Mouse (Mus musculus): ENCODE results near the gene Scel. TPM values are rescaled to one million over a fixed set of nuclear protein-coding genes. Genes with fewer than 3 reads are reported as not detected.

Scel gene
- polyA plus RNA-seq, 1 experiment from 2014 or later = 0.19 TPM

DNA sequence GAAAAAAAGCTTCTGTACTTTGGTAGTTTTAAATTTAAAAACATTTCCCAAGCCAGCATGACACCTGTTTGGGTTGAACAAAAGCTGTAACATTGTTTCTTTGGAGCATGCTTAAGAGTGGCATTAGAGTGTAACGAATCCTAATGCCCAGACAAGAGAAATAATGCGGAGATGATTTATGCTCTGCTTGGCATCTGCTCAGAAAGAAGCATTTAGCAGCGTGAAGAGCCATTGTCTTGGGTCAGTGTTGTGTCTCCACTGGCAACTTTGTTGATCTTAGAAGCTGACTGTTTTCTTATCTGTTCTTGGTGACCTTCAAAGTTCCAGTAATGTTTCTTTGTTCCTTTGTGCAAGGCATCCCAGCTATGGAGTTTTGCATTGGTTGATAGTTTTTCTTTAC is 130.8 kb downstream of the Scel start:
- Histone ChIP-seq H3K27ac (replicated peaks in 1 of 2; ENCODE audit: control insufficient read depth in 1 of 2, insufficient read depth in 1 of 2, low read depth in 2 of 2, low read length in 2 of 2) (no peak overlapping the region), H3K4me2 (ENCODE audit: low read length) (no peak overlapping the region), H3K27me3 (ENCODE audit: control insufficient read depth, insufficient read depth, low read length) (peaks cover 4% of the 10 kb centered on the region; the same call in 1 of the 2 replicates), H3K9me3 (ENCODE audit: control insufficient read depth, low read length) (no peaks in the 10 kb centered on the region), H3K4me3 (ENCODE audit: control insufficient read depth in 1 of 2, insufficient read depth in 1 of 2, low read depth in 1 of 2, low read length in 2 of 2) (no peak overlapping the region), H3K9ac (ENCODE audit: low read length) (no peak overlapping the region), H3K36me3 (ENCODE audit: control insufficient read depth, insufficient read depth, low read length) (no peaks in the 10 kb centered on the region), H3K4me1 (ENCODE audit: control insufficient read depth in 2 of 2, insufficient read depth in 2 of 2, low read length in 2 of 2) (no peaks in the 10 kb centered on the region)
- WGBS = 70% methylated on average over 3 of the region's 3 CpGs
- no peak for ATAC-seq (ENCODE audit: insufficient number of reproducible peaks, insufficient read depth, low FRiP score, low read depth)

DNA sequence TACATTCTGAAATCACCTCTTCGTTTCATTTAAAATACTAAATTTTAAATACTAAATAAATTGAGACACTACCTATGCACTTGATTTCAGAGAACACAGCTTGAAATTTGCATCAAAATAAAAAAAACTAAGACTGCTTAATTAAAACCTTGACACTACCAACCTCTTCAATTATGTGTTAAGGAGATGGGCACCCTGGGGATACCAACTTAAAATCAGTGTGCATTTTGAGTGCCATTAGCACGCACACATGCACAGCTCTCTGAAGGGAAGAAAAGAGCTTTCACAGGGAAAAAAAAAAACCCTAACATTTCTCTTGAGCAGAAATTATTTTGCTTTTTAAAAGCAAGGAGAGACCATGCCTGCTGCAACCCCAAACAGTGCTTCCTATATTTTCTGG is 134.8 kb downstream of the Scel start:
- ATAC-seq (ENCODE audit: insufficient number of reproducible peaks, insufficient read depth, low FRiP score, low read depth) = no peak
- peaks cover 28% of the 10 kb centered on the region for H3K27me3 ChIP-seq (ENCODE audit: control insufficient read depth, insufficient read depth, low read length)
- 76% methylated on average over 2 of the region's 2 CpGs for WGBS

DNA sequence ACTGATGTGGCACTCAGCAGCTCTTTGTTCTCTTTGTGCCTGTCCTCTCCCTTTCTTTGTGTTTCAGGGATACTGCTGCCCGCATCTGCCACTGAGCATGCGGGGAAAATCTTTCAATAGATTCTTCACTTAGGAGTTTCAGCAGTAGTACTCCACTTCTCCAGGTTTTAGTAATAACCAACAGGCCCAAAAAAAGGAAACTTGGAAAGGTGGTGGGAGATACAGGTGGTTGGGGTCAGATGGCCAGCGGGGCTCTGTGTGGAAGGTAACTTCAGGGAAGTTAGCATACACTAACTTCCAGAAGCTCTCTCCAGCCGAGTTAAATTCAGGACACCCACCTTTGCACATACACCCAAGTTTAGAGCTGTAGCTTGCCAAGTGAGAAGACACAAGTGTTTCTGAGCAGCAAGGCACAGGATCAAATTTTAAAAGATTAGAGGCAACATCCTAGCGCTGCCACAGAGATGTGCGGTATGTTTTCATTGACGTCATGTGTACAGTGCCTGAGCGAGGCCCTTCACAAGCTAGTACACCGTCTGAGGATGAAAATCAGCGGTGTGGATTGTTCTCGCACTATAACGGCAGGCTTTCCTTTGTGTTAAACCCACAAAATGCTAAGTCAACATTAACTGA is 135.6 kb downstream of the Scel start:
- Histone ChIP-seq H3K36me3 (ENCODE audit: control insufficient read depth, insufficient read depth, low read length) (no peaks in the 10 kb centered on the region), H3K4me2 (ENCODE audit: low read length) (no peak overlapping the region), H3K27me3 (ENCODE audit: control insufficient read depth, insufficient read depth, low read length) (peaks cover 28% of the 10 kb centered on the region), H3K9me3 (ENCODE audit: control insufficient read depth, low read length) (no peaks in the 10 kb centered on the region), H3K9ac (ENCODE audit: low read length) (no peak overlapping the region), H3K4me1 (ENCODE audit: control insufficient read depth in 2 of 2, insufficient read depth in 2 of 2, low read length in 2 of 2) (peaks cover 0 to 2% of the 10 kb centered on the region in 2 experiments; a peak in 2 of 4 replicates), H3K27ac (replicated peaks in 1 of 2; ENCODE audit: control insufficient read depth in 1 of 2, insufficient read depth in 1 of 2, low read depth in 2 of 2, low read length in 2 of 2) (no peak overlapping the region), H3K4me3 (ENCODE audit: control insufficient read depth in 1 of 2, insufficient read depth in 1 of 2, low read depth in 1 of 2, low read length in 2 of 2) (no peak overlapping the region)
- 44% methylated on average over 12 of the region's 12 CpGs for WGBS
- ATAC-seq (ENCODE audit: insufficient number of reproducible peaks, insufficient read depth, low FRiP score, low read depth) = no peak

More for the DNA sequence above, 134.8 kb downstream of the Scel start:
- Histone ChIP-seq H3K27ac (replicated peaks in 1 of 2; ENCODE audit: control insufficient read depth in 1 of 2, insufficient read depth in 1 of 2, low read depth in 2 of 2, low read length in 2 of 2) (no peak overlapping the region), H3K9me3 (ENCODE audit: control insufficient read depth, low read length) (no peaks in the 10 kb centered on the region), H3K9ac (ENCODE audit: low read length) (no peak overlapping the region), H3K4me1 (ENCODE audit: control insufficient read depth in 2 of 2, insufficient read depth in 2 of 2, low read length in 2 of 2) (peaks cover 0 to 2% of the 10 kb centered on the region in 2 experiments; a peak in 2 of 4 replicates), H3K4me2 (ENCODE audit: low read length) (no peak overlapping the region), H3K36me3 (ENCODE audit: control insufficient read depth, insufficient read depth, low read length) (no peaks in the 10 kb centered on the region), H3K4me3 (ENCODE audit: control insufficient read depth in 1 of 2, insufficient read depth in 1 of 2, low read depth in 1 of 2, low read length in 2 of 2) (no peak overlapping the region)

DNA sequence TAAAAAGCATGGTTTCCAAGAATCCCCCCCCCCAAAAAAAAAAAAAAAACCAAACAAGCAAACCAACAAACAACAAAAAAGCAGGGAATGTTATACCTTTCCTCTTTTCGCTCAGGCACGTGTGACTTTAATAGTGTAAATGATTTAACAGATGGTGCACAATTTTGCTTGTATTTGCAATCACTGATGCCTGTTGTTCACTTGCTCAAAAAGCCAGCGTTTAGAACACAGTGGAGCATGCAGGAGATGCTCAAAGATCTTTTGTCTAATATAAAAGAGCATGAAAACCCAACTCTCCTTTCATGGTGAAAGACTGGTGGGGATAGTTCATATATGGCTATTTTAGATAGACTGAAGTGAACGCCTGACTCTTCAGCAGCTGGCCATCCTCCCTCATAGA is 136.2 kb downstream of the Scel start:
- Histone ChIP-seq H3K4me1 (ENCODE audit: control insufficient read depth in 2 of 2, insufficient read depth in 2 of 2, low read length in 2 of 2) (peaks cover 0 to 2% of the 10 kb centered on the region in 2 experiments; a peak in 2 of 4 replicates), H3K4me2 (ENCODE audit: low read length) (peak overlapping the region; percentile 99; the same call in 1 of the 2 replicates), H3K4me3 (ENCODE audit: control insufficient read depth in 1 of 2, insufficient read depth in 1 of 2, low read depth in 1 of 2, low read length in 2 of 2) (peak overlapping the region in 1 of 2 experiments; percentile 65; a peak in 1 of 4 replicates), H3K9me3 (ENCODE audit: control insufficient read depth, low read length) (no peaks in the 10 kb centered on the region), H3K9ac (ENCODE audit: low read length) (no peak overlapping the region), H3K36me3 (ENCODE audit: control insufficient read depth, insufficient read depth, low read length) (no peaks in the 10 kb centered on the region), H3K27ac (replicated peaks in 1 of 2; ENCODE audit: control insufficient read depth in 1 of 2, insufficient read depth in 1 of 2, low read depth in 2 of 2, low read length in 2 of 2) (no peak overlapping the region), H3K27me3 (ENCODE audit: control insufficient read depth, insufficient read depth, low read length) (peaks cover 28% of the 10 kb centered on the region)
- ATAC-seq (ENCODE audit: insufficient number of reproducible peaks, insufficient read depth, low FRiP score, low read depth) = no peak
- WGBS = 57% methylated on average over 4 of the region's 4 CpGs

DNA sequence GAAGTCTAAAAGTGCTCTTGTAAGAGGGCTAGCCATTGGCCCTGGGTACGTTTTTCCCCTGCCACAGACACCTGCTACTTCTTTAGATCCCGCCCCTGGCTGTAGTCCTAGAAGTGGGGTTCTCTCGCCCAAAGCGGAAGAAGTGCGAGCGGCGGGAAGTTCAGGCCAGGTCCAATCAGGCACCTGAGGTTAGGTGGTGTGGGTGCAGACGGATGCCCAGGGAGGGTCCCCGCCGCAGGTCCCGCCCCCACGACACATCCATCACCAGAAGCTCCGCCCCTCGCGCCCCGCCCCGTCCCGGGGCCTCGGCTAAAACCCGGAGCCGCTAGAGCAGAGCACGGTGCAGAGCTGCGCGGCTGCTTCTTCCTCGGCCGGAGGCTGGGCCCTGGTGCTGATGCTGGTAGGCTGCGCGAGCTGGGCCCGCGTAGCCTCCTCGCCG is 136.8 kb downstream of the Scel start, which contains the start of gene Slain1:
Slain1 (plus strand) TSS at position 333 of the 439 bp plus-strand sequence.
- Histone ChIP-seq H3K9ac (ENCODE audit: low read length) (peak within 1 kb of the TSS; percentile 69), H3K36me3 (ENCODE audit: control insufficient read depth, insufficient read depth, low read length) (no peaks in the 10 kb centered on the region), H3K9me3 (ENCODE audit: control insufficient read depth, low read length) (no peaks in the 10 kb centered on the region), H3K4me1 (ENCODE audit: control insufficient read depth in 2 of 2, insufficient read depth in 2 of 2, low read length in 2 of 2) (peaks cover 0 to 2% of the 10 kb centered on the region in 2 experiments; a peak in 2 of 4 replicates), H3K27ac (replicated peaks in 1 of 2; ENCODE audit: control insufficient read depth in 1 of 2, insufficient read depth in 1 of 2, low read depth in 2 of 2, low read length in 2 of 2) (no peak within 1 kb of the TSS), H3K4me3 (ENCODE audit: control insufficient read depth in 1 of 2, insufficient read depth in 1 of 2, low read depth in 1 of 2, low read length in 2 of 2) (peak within 1 kb of the TSS; percentile 65 to 78), H3K4me2 (ENCODE audit: low read length) (peak within 1 kb of the TSS; percentile 99), H3K27me3 (ENCODE audit: control insufficient read depth, insufficient read depth, low read length) (peaks cover 28% of the 10 kb centered on the region)
- WGBS = 1% methylated on average over 26 of the region's 32 CpGs
- ATAC-seq (ENCODE audit: insufficient number of reproducible peaks, insufficient read depth, low FRiP score, low read depth) = peak; percentile 81

DNA sequence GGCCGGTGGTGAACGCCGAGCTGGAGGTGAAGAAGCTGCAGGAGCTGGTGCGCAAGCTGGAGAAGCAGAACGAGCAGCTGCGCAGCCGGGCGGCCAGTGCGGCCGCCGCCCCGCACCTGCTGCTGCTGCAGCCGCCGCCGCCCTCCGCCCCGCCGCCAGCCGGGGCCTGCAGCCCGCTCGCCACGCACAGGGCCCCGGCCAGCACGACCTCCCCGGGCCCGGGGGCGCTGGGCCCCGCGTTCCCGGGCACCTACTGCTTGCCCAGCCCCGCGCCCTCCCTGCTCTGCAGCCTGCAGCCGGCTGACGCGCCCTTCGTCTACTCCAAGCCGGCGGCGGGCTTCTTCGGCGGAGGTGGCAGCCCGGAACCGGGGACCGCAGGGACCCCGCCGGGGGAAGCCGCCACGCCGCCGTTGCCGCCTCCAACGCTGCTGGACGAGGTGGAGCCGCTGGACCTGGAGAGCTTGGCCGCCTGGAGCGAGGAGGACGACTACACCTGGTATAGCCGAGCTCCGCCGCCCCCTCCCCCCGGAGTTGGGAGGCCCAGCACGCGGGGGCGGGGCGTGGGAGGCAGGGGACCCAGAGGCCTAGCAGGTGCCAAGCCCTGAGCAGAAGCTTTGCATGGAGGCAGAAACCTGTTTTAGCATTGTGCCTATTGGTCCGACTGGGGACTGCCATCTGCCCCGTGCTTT is 137.4 kb downstream of the Scel start:
- peaks cover 28% of the 10 kb centered on the region for H3K27me3 ChIP-seq (ENCODE audit: control insufficient read depth, insufficient read depth, low read length)
- WGBS = 0% methylated on average over 58 of the region's 67 CpGs
- H3K9me3 ChIP-seq (ENCODE audit: control insufficient read depth, low read length) = no peaks in the 10 kb centered on the region
- H3K4me3 ChIP-seq (ENCODE audit: control insufficient read depth in 1 of 2, insufficient read depth in 1 of 2, low read depth in 1 of 2, low read length in 2 of 2) = peak overlapping the region; percentile 65 to 78
- H3K4me1 ChIP-seq (ENCODE audit: control insufficient read depth in 2 of 2, insufficient read depth in 2 of 2, low read length in 2 of 2) = peaks cover 0 to 2% of the 10 kb centered on the region in 2 experiments; a peak in 2 of 4 replicates
- no peak overlapping the region for H3K27ac ChIP-seq (replicated peaks in 1 of 2; ENCODE audit: control insufficient read depth in 1 of 2, insufficient read depth in 1 of 2, low read depth in 2 of 2, low read length in 2 of 2)
- peak; percentile 53 for ATAC-seq (ENCODE audit: insufficient number of reproducible peaks, insufficient read depth, low FRiP score, low read depth)
- H3K36me3 ChIP-seq (ENCODE audit: control insufficient read depth, insufficient read depth, low read length) = no peaks in the 10 kb centered on the region
- H3K9ac ChIP-seq (ENCODE audit: low read length) = peak overlapping the region; percentile 69
- H3K4me2 ChIP-seq (ENCODE audit: low read length) = peak overlapping the region; percentile 99

DNA sequence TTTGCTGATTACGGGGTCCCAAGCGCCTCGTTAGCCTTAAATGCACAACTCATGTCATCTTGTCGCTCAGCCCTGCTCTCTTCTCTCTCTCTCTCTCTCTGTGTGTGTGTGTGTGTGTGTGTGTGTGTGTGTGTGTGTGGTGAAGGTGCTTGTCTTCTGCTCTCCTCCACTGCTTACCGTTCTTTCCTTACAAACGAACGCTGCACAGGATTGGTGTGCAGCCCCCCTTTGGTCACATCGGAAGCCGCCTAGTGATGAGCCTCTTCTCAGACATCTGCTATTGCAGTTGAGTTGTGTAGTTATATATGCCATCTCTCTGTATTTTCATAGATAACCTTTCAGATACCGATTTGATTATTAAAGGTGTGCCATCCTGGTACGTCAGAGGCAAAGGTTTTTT is 138.0 kb downstream of the Scel start:
- peak overlapping the region; percentile 69 for H3K9ac ChIP-seq (ENCODE audit: low read length)
- no peak overlapping the region for H3K27ac ChIP-seq (replicated peaks in 1 of 2; ENCODE audit: control insufficient read depth in 1 of 2, insufficient read depth in 1 of 2, low read depth in 2 of 2, low read length in 2 of 2)

More for the DNA sequence above, 138.0 kb downstream of the Scel start:
- ATAC-seq (ENCODE audit: insufficient number of reproducible peaks, insufficient read depth, low FRiP score, low read depth) = no peak
- H3K4me2 ChIP-seq (ENCODE audit: low read length) = peak overlapping the region; percentile 99
- H3K27me3 ChIP-seq (ENCODE audit: control insufficient read depth, insufficient read depth, low read length) = peaks cover 28% of the 10 kb centered on the region
- H3K4me1 ChIP-seq (ENCODE audit: control insufficient read depth in 2 of 2, insufficient read depth in 2 of 2, low read length in 2 of 2) = peaks cover 0 to 2% of the 10 kb centered on the region in 2 experiments; a peak in 2 of 4 replicates
- WGBS = 9% methylated on average over 11 of the region's 11 CpGs
- peak overlapping the region; percentile 65 to 78 for H3K4me3 ChIP-seq (ENCODE audit: control insufficient read depth in 1 of 2, insufficient read depth in 1 of 2, low read depth in 1 of 2, low read length in 2 of 2)
- H3K9me3 ChIP-seq (ENCODE audit: control insufficient read depth, low read length) = no peaks in the 10 kb centered on the region
- no peaks in the 10 kb centered on the region for H3K36me3 ChIP-seq (ENCODE audit: control insufficient read depth, insufficient read depth, low read length)
